Mouse (Mus musculus): Measurements from ENCODE around the gene Eif4g1.

DNA sequence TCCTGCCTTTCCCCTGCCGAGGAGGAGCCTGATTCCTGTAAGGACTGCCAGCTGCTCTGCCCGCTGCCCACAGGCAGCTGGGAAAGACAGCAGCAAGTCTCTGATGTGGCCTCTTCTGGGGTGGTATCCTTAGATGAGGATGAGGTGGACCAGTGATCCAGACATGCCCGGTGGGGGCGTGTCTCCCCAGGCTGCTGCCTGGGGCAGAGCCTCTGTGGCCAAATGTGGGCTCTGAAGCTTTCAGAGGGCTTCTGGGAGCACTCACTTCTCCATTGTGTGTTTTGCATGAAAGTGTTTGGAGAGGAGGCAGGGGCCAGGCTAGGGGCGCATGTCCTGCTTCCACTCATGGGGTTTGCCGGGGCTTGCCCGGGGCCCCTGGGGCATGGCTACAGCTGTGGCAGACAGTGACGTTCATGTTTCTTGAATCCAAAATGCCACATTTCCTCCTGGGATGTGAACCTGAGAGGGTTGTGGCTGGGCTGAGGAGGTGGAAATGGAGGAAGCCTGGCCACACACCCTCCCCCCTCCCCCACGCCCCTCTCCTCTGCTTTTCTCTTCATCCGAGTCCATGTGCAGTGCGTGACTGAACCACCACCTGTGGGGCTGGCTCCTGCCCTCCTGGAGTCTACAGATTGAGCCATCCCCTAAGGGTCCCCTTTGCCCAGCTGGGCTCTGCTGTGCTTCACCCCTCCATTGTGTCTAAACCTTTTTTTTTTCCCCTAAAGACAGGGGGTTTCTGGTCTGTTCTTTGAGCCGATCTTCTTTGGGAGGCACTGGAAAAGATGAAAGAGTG is 33.8 kb downstream of the Eif4g1 start:
- TF ChIP-seq CTCF (IDR thresholded peaks at IDR 0.05; ENCODE audit: insufficient read depth, low read depth, low read length) (no peak), POLR2A (IDR thresholded peaks at IDR 0.05; ENCODE audit: insufficient read depth, low read depth, low read length) (no peak)
